In genomic region chr10:70181279-70181972, GRCm38 (mm10) we compare ENCODE assay signal across 15 mouse cellular contexts. TPM values are rescaled to one million over a fixed set of nuclear protein-coding genes. Genes with fewer than 3 reads are reported as not detected.
DNase-seq lines count a peak whose midpoint lies in the region; ATAC-seq and TF ChIP-seq lines count a peak whose summit lies in the region.
"Had no signal": no experiment of that assay in that cellular context is flagged by ENCODE, and none has a peak within 500 bp of the region (broad histone marks: within the 10 kb centered on the region; RNA-seq: fewer than 3 reads in every experiment).

No protein-coding gene starts in this region.

- H3K36me3 ChIP-seq in liver, embryonic 15.5 days (replicated peaks): peaks cover 47% of the 10 kb centered on the region
- peaks cover 23% of the 10 kb centered on the region for H3K36me3 ChIP-seq in kidney, embryonic 14.5 days (ENCODE audit: control insufficient read depth, insufficient read depth, low read length)
- H3K36me3 ChIP-seq in thymus, adult 2 months (ENCODE audit: control insufficient read depth, insufficient read depth, low read length): 0 out of 2 replicates have a peak, but pooled peaks cover 4% of the 10 kb centered on the region

- TF ChIP-seq POLR2A in thymus, adult 2 months (IDR thresholded peaks at IDR 0.05; ENCODE audit: control insufficient read depth, extremely low read depth, insufficient read depth, low read length, poor library complexity): no peak

- H3K4me3 ChIP-seq in liver, embryonic 15.5 days (replicated peaks): no peak overlapping the region
- no peak overlapping the region for H3K4me3 ChIP-seq in kidney, embryonic 14.5 days (ENCODE audit: low read length)
- H3K4me3 ChIP-seq in thymus, adult 2 months (ENCODE audit: control insufficient read depth, insufficient read depth, low read length): no peak overlapping the region

- H3K4me1 ChIP-seq in liver, embryonic 15.5 days (replicated peaks): peaks cover 14% of the 10 kb centered on the region; the same call in 1 of the 2 replicates
- H3K4me1 ChIP-seq in kidney, embryonic 14.5 days (ENCODE audit: control insufficient read depth, insufficient read depth, low read length): peaks cover 26% of the 10 kb centered on the region
- H3K4me1 ChIP-seq in thymus, adult 2 months (replicated peaks; ENCODE audit: control insufficient read depth, insufficient read depth, low read length): peaks cover 15% of the 10 kb centered on the region

- H3K9me3 ChIP-seq in liver, embryonic 15.5 days (replicated peaks): no peaks in the 10 kb centered on the region
- no peaks in the 10 kb centered on the region for H3K9me3 ChIP-seq in kidney, embryonic 14.5 days (ENCODE audit: control insufficient read depth, low read length)

- no peak overlapping the region for H3K27ac ChIP-seq in liver, embryonic 15.5 days (replicated peaks)
- peak overlapping the region; percentile 55; the same call in 1 of the 2 replicates for H3K27ac ChIP-seq in kidney, embryonic 14.5 days (ENCODE audit: low read depth, low read length)
- no peak overlapping the region for H3K27ac ChIP-seq in thymus, adult 2 months (ENCODE audit: control insufficient read depth, insufficient read depth, low read length)
- H3K27ac ChIP-seq: macrophage had no signal

- TF ChIP-seq CTCF in thymus, adult 2 months (IDR thresholded peaks at IDR 0.05; ENCODE audit: borderline replicate concordance, control insufficient read depth, extremely low read depth, insufficient read depth, low read length, poor library complexity): no peak

- ATAC-seq in liver, embryonic 15.5 days (ENCODE audit: insufficient read depth): 0 out of 2 replicates have a peak, but pooled peaks have one; percentile 37
- ATAC-seq in kidney, embryonic 14.5 days (ENCODE audit: low FRiP score, low TSS enrichment): peak; percentile 84
- ATAC-seq: forebrain, embryonic 14.5 days; intestine, embryonic 16.5 days had no signal

- no peak overlapping the region for H3K4me2 ChIP-seq in liver, embryonic 15.5 days
- no peak overlapping the region for H3K4me2 ChIP-seq in kidney, embryonic 14.5 days (replicated peaks; ENCODE audit: low read depth, low read length)

- H3K27me3 ChIP-seq in liver, embryonic 15.5 days: no peaks in the 10 kb centered on the region
- H3K27me3 ChIP-seq in kidney, embryonic 14.5 days (ENCODE audit: control insufficient read depth, insufficient read depth, low read length): no peaks in the 10 kb centered on the region
- no peaks in the 10 kb centered on the region for H3K27me3 ChIP-seq in thymus, adult 2 months (ENCODE audit: control insufficient read depth, insufficient read depth, low read length)

- WGBS in liver, embryonic 15.5 days (ENCODE audit: insufficient replicate concordance): 53% methylated on average over 11 of the region's 11 CpGs
- WGBS in kidney, embryonic 14.5 days: 51% methylated on average over 11 of the region's 11 CpGs
- WGBS in thymus, adult 2 months: 84% methylated on average over 11 of the region's 11 CpGs

- H3K9ac ChIP-seq in liver, embryonic 15.5 days: no peak overlapping the region
- no peak overlapping the region for H3K9ac ChIP-seq in kidney, embryonic 14.5 days (ENCODE audit: low read depth, low read length)

- DNase-seq in adrenal gland, postnatal 14 days: peak; percentile 59
- DNase-seq in adrenal gland, adult 2 months: no peak
- DNase-seq in liver: no peak
- DNase-seq in lung, postnatal 36 days: peak; percentile 67
- no peak for DNase-seq in cerebellum, postnatal 10 days
- no peak for DNase-seq in thymus, adult 2 months
- DNase-seq: cerebellum, adult 18-20 months; right cerebral cortex, postnatal 4 days had no signal

RNA-seq across cellular contexts. Expression of gene Mrln, which starts 23.0 kb away (rescaled TPM):
- total RNA-seq in adrenal gland, postnatal 14 days (2021): not detected in 2 replicates
- under 1 TPM in 1 of 2 experiments, not detected in 1; 0.86 TPM for total RNA-seq in adrenal gland, adult 2 months (2021)
- polyA plus RNA-seq in adrenal gland, adult 2 months (2012; rRNA removed): not detected in 2 replicates
- 1.2 TPM in 1 of 2 replicates, not detected in the other for polyA plus RNA-seq in liver, embryonic 15.5 days (2015; fragmentation: Nextera tagmentation; extraction: Ambion mirVana)
- 7.8 and 9.6 TPM in 2 replicates for polyA plus RNA-seq in kidney, embryonic 14.5 days (2014; fragmentation: Nextera tagmentation; extraction: Ambion mirVana)
- 0.58 and 0.89 TPM in 2 replicates for polyA plus RNA-seq in thymus, adult 2 months (2012; rRNA removed)
- total RNA-seq: left cerebral cortex, adult 8-10 months; monocyte, adult 5-6 weeks had no signal
- polyA plus RNA-seq: forebrain, embryonic 14.5 days; macrophage had no signal

Comparison
In these comparisons a context has a peak if more than half of its experiments do, and no peak if none do; other contexts are left out.
1. DNase-seq: peak in adrenal gland, postnatal 14 days (single experiment) and lung, postnatal 36 days (single experiment); none in adrenal gland, adult 2 months (single experiment), liver (single experiment), cerebellum, postnatal 10 days (0 of 2) and thymus, adult 2 months (single experiment).